Mouse (Mus musculus) cerebellum, adult 8-10 months (tissue): ENCODE measurements around the gene Scgb2b19.
"Not testable (repeated sequence)": the region's sequence is repeated elsewhere in the genome, so short reads cannot be mapped to it uniquely, and the experiment has no call there.

Experiments
- DNase-seq: peaks from one replicate; pipeline ENCODE4 v3.0.0; 2022

The Scgb2b19 gene

DNA sequence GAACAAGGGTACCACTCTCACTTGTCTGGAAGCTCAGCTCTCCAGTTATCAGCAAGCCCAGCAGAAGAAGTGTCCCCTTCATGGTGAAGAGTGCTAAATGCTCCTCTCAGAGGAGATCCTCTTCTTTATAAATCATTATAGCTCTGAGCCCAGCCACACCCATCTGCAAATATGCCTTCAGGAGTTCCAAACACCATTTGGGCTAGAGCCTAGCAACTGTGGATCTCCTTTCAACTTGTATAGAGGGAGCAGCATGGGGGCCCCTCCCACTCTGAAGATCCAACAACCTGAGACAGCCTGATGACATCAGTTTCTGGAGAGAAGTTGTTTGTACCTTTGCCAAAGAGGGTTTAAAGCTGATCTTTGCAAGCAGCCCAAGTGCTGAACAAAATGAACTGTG, at the start of gene Scgb2b19:
TSS of gene Scgb2b19 (minus strand) at position 101 of the 400 bp plus-strand sequence.
- DNase-seq: not testable (repeated sequence)

DNA sequence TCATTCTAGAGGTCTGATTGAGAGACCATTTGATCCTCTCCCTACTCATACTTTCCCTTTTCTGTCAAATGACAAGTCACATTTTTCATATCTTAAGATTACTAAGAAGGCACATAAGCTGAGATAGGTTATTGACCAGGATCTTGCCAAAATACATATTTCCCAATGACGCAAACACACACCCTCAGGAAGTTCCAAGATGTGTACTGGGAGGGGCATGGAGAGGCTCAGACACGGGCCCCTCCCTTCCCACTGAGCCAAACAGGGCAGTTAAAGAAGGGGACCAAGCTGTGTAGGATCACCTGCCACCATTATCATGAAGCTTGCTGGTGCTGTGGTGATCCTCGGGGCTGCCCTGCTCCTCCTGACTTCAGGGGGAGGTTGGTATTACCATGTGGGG, 6.9 kb upstream of the Scgb2b19 start, which contains the start of gene Scgb1b19:
TSS of gene Scgb1b19 (plus strand) at position 301 of the 400 bp plus-strand sequence.
- not testable (repeated sequence) for DNase-seq
